Mouse (Mus musculus): Measurements from ENCODE around the gene Mfrp.

DNA sequence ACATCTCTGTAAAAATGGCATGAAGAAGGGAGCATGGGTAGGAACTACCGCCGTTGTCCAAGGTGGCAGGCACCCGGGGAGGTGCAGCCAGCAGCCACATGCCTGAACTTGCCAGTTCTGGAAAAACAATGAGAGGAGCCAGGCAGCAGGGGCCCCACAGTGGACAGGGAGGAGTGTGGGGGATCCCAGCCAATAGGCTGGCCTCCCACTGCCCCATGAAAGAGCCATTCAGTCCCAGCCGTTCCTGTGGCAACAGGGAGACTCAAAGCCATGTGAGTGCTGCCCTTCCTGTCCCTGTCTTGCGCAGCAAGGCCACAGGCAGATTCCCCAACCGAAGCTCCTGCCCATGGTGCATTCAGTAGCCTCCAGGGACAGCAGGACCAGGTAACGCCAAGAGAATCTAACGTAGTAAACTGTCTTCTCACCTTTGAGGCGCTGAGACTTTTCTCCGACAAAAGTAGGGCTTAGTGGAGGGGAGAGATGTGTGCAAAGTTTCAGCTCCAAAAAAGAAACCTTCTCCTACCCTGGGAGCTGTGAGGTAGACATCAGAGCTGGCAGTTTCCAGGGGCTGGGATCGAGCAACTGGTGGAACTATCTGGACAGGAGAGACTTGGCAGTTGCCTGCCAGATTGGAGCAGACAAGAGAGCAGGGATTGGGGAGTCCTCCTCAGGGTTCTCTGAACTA is 29.5 kb upstream of the Mfrp start:
- TF ChIP-seq CTCF (conservative IDR thresholded peaks at IDR 0.05; ENCODE audit: low read length) (no peak), POU5F1 (IDR thresholded peaks at IDR 0.05; ENCODE audit: borderline replicate concordance, low read length) (no peak), NANOG (IDR thresholded peaks at IDR 0.05; ENCODE audit: borderline replicate concordance, low read length) (no peak)
